Mouse (Mus musculus) E14TG2a.4 (cell line): ENCODE results near the gene Zscan10.

ENCODE experiments used
- CTCF ChIP-seq: conservative IDR thresholded peaks from 2 replicates; pipeline ENCODE4 v1.5.1; 2014; ENCODE audit warnings: low read length
- NANOG ChIP-seq: IDR thresholded peaks from 2 replicates; pipeline ENCODE4 v1.6.1; 2014; ENCODE audit warnings: borderline replicate concordance, low read length, mixed read lengths
- POU5F1 ChIP-seq: IDR thresholded peaks from 2 replicates; pipeline ENCODE4 v1.6.1; 2014; ENCODE audit warnings: low read length, borderline replicate concordance

DNA sequence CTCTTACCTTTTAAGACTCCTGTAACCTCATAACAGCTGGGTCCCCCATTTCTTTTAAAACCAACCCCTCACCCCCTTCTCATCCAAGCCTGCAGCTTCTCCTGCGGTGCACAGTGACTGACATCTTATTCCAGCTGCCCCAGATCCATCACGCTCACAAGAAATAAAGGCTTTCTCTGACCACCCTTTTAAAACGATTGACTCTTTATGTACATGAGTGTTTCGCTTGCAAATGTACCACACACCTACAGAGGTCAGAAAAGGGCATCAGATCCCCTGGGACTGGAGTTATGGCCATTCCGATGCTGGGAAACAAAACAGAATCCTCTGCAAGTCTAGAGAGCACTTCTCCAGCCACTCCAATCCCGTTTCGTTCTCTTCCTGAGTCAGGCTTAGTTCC lies 27.2 kb downstream of the Zscan10 start:
- no peak for TF ChIP-seq CTCF
- TF ChIP-seq POU5F1: no peak
- no peak for TF ChIP-seq NANOG
